Mouse (Mus musculus) CD4-positive, CD25-positive, alpha-beta regulatory T cell, adult 2 months (primary cell): ENCODE measurements around the gene Adam4.
"Not testable (repeated sequence)": the region's sequence is repeated elsewhere in the genome, so short reads cannot be mapped to it uniquely, and the experiment has no call there.

Experiments
- DNase-seq: peaks from one replicate; pipeline ENCODE4 v3.0.0-alpha.2; 2012; ENCODE audit warnings: low read depth, low spot score

Adam4 gene

DNA sequence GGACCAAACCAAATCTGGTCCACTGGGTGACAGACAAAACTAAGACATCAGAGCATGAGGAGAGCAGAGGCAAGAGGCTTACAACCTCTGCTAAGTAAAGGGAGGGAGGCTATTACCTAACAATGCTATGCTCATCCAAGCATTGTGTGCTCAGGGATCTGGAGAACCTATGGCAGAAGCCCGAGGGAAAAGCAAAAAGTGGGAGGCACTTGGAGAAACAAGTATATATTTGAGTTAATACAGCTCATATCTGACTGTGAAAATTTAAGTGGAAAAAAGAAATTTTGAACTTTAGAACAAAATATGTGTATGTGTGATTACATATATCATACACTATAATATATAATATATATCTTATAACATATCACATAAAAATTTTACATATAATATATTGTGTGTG, at the start of gene Adam4:
TSS of gene Adam4 (minus strand) at position 101 of the 400 bp plus-strand sequence.
- DNase-seq: no peak

DNA sequence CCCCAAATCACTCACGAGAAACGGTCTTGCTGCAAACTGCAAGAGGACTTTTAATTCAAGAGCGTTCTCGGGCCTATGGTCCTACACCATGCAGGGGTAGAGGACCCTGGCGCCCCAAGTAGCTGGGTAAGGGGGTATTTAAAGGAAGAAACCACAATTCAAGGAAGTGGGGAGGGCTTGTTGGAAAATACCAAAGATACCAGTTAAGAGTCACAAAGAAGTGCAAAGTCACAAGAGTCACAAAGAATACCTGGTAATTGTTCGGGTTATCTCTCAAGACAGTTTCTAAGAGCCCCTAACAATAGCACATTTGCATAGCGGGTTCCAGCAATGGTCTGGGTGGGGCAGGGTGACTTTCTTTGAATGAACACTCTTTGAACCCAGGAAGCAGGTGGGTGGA, 37.3 kb upstream of the Adam4 start:
- not testable (repeated sequence) for DNase-seq

DNA sequence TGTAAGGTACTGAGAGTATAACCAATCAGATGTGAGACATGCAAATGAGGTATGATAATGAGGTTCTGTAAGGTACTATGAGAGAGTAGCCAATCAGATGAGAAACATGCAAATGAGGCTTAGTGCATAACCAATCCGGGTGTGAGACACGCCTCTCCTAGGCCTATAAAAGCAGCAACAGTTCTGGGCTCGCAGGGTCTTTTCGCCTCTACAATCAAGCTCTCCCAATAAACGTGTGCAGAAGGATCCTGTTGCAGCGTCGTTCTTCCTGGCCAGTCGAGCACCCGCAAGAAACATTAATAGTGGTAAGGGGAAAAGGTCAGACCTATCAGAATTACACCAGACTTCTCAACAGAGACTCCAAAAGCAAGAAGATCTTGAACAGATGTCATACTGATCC, 17.2 kb upstream of the Adam4 start:
- DNase-seq: not testable (repeated sequence)

DNA sequence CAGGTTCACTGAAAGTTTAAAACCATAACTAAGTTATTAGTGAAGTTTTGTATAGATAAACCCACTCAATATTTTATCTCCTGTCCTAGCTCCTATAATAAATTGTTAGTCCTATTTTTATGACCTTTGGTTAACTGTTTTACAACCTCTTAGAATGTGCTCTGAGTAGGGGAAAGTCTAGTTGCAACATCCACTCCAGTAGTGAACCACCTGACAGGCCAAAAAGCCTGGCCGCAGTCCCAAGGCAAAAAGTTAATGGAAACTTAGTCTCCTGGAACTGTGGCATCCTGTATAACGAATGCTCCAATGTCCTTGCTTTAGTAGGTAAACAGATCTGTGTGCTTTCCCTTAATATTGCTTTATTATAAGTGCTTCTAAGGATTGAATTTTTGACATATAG, 13.0 kb upstream of the Adam4 start:
- DNase-seq: not testable (repeated sequence)

DNA sequence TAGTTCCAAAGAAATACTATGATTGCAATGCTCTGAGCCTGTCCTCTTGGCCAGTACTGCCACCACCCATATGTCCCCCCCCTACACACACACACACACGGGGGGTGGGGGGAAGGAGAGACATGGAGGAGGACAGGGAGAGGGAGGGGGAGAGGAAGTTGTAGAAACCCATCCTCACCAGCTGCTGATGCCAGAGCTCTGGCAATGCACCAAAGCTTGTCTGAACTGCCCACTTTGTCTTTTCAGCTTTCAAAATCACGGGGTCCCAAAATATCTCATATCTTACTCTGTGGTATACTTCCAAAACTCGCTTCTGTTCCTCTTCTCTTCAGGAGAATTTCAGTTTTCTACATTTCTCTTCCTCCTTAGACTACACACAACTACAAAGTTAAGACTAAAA, 8.5 kb downstream of the Adam4 start:
- DNase-seq: no peak

DNA sequence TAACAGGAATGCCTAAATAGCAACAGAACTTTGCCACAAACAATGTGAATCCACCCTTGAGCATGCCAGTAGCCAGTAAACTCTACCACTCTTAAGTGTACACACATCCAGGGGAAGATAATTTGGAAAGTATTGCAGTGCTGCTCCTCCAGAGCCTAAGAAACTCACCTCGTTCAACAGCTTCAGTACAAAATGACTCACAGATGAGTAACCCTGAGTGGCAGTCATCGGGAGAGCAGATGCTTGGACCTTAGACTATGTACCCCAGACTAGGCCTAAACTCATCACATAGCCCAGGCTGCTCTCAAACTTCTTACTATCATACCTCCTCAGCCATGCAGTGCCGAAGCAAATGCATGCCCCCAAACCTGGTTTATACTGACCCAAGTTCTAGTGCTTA, 12.8 kb downstream of the Adam4 start:
- no peak for DNase-seq

DNA sequence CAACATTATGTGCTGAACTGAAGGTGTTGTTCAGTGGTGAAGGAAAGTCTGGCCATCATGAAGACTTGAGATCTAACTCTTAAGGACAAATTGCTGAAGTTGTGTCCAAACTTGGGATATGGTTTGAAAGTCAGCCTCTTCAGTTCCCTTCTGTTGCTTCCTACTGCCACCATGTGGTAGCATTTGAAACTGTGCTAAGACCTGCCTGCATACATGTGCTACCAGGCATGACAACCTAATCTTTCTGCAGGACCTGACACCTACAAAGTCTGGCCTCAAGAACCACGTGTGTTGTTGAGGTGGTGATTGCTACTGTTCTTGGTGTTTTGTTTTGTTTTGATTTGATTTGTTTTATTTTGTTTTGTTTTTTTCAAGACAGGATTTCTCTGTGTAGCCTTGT, 19.6 kb downstream of the Adam4 start:
- DNase-seq: peak; percentile 55

DNA sequence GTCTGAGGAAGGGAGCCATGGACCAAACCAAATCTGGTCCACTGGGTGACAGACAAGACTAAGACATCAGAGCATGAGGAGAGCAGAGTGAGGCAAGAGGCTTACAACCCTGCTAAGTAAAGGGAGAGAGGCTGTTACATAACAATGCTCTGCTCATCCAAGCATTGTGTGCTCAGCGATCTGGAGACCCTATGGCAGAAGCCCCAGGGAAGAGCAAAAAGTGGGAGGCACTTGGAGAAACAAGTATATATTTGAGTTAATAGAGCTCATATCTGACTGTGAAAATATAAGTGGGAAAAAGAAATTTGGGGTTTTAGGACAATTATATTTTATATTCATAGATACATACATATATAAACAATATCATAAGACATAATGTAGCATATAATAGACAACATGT, 42.4 kb downstream of the Adam4 start, which contains the start of gene Gm4787:
TSS of gene Gm4787 (minus strand) at position 101 of the 400 bp plus-strand sequence.
- not testable (repeated sequence) for DNase-seq
